Mouse (Mus musculus) forebrain, embryonic 11.5 days (tissue): ENCODE measurements at regions not wholly inside any gene's neighbourhood (a gene's known extent, or its start where the extent isn't known, plus 50 kb on each side); places are given as distances from the start of the nearest gene placed in this dataset.

ENCODE experiments used
- ATAC-seq: fragments of 200-750 bp; cut with Nextera tagmentation; replicated peaks from 2 replicates; pipeline ENCODE4 v1.8.0; 2017; ENCODE audit warnings: moderate TSS enrichment; ENCODE audit not compliant: low FRiP score
- DNase-seq: peaks from one replicate; pipeline ENCODE4 v3.0.0-alpha.2; 2017; ENCODE audit warnings: low spot score
- H3K27ac ChIP-seq: fragments of 300-500 bp; sonication (generic); 2 replicates; pipeline ENCODE4 v1.5.1; 2014; ENCODE audit warnings: low read depth, low read length
- H3K27me3 ChIP-seq: fragments of 300-500 bp; sonication (generic); 2 replicates; pipeline ENCODE4 v1.6.1; 2014; ENCODE audit warnings: mild to moderate bottlenecking, low read length, mixed read lengths; ENCODE audit not compliant: control insufficient read depth, insufficient read depth
- H3K36me3 ChIP-seq: fragments of 300-500 bp; sonication (generic); 2 replicates; pipeline ENCODE4 v1.6.1; 2014; ENCODE audit warnings: mild to moderate bottlenecking, low read length, moderate library complexity, mixed read lengths; ENCODE audit not compliant: control insufficient read depth, insufficient read depth
- H3K4me1 ChIP-seq: fragments of 300-500 bp; sonication (generic); replicated peaks from 2 replicates; pipeline ENCODE4 v1.6.1; 2014; ENCODE audit warnings: low read length, mixed read lengths; ENCODE audit not compliant: control insufficient read depth, insufficient read depth
- H3K4me2 ChIP-seq: fragments of 300-500 bp; sonication (generic); 2 replicates; pipeline ENCODE4 v1.6.1; 2014; ENCODE audit warnings: low read depth, mild to moderate bottlenecking, low read length, moderate library complexity, mixed read lengths; ENCODE audit not compliant: severe bottlenecking
- H3K4me3 ChIP-seq: fragments of 300-500 bp; sonication (generic); 2 replicates; pipeline ENCODE4 v1.5.1; 2014; ENCODE audit warnings: low read depth, low read length
- H3K9ac ChIP-seq: fragments of 300-500 bp; sonication (generic); 2 replicates; pipeline ENCODE4 v1.6.1; 2014; ENCODE audit warnings: low read length
- H3K9me3 ChIP-seq: fragments of 300-500 bp; sonication (generic); 2 replicates; pipeline ENCODE4 v1.6.1; 2016; ENCODE audit warnings: low read length, mixed read lengths; ENCODE audit not compliant: control insufficient read depth
- WGBS: fragments of 180-500 bp; shearing (Covaris S2); extraction: QIAGEN DNeasy Blood & Tissue Kit; methylation state at CpG from one replicate; pipeline ENCODE4 v1.1.7; 2014; 5-methylcytosine and 5-hydroxymethylcytosine counted together

DNA sequence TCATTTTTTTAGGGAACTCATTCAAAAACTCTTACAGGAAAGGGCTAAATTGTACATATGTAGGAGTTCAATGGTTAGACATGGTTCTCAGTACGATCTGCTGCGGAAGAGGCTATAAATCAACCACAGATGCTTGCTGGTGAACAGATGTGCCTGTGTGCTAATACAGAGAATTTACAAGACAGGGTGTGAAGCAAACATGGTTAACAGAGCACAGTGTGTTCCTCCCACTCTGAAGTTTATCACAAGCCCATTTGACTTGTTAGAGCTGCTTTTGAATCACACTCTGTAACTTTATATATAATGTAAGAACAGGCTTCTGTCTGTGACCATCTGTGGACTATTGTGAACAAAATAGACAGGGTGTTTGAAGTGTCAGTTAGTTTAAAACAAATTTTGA is 637.2 kb downstream of the Cbln4 start:
- DNase-seq (no peak), ATAC-seq (no peak)
- no peak overlapping the region for H3K9ac ChIP-seq
- H3K4me2 ChIP-seq, result no peak overlapping the region
- no peaks in the 10 kb centered on the region for H3K27me3 ChIP-seq
- no peaks in the 10 kb centered on the region for H3K9me3 ChIP-seq
- H3K36me3 ChIP-seq, result no peaks in the 10 kb centered on the region
- no peaks in the 10 kb centered on the region for H3K4me1 ChIP-seq
- no peak overlapping the region for H3K4me3 ChIP-seq
- WGBS, result 83% methylated on average over 2 of the region's 2 CpGs
- no peak overlapping the region for H3K27ac ChIP-seq

DNA sequence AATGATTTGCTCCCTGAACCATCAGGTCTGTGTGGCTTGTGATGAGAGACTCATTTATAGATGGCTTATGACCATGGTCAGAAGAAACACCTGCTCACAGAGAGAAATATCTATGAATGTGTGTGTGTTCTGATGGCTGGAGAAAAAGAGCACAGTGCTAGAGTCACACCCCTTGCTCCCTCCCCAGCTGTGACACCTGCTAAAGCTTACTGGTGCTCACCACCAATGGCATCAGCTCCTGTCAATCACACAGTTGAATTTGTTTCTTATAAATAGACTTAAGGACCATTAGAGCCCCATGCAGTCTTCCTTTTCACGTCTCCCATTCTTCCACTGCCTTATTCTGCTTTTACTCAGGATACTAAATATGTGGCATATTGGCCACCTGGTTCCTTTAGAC is 654.3 kb downstream of the Cbln4 start:
- Histone ChIP-seq H3K27me3 (no peaks in the 10 kb centered on the region), H3K4me2 (no peak overlapping the region), H3K9ac (no peak overlapping the region), H3K9me3 (no peaks in the 10 kb centered on the region), H3K27ac (no peak overlapping the region), H3K4me1 (no peaks in the 10 kb centered on the region), H3K4me3 (no peak overlapping the region), H3K36me3 (no peaks in the 10 kb centered on the region)
- 55% methylated on average over 1 of the region's 1 CpGs for WGBS
- ATAC-seq, result no peak
- DNase-seq, result no peak

DNA sequence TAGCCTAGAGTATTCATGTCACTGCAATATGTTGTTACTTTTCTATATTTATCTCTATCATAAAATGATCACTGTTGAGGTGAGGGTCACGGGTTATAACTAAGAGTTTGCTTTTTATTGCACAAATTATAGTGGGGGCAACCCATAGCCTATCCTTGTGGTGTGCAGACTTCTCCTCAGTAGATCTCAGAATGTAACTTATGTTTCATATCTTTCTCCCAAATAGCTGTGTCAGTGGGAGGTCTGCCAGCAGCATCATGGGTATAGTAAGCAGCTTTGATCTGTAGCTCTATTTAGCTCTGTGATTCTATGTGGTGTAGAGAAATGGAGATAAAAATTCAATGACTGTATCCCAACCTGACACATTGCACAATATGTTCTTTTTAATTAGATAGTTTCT is 641.9 kb downstream of the Dok5 start:
- H3K27ac ChIP-seq, result no peak overlapping the region
- no peaks in the 10 kb centered on the region for H3K36me3 ChIP-seq
- DNase-seq, result no peak
- ATAC-seq, result no peak
- H3K27me3 ChIP-seq, result no peaks in the 10 kb centered on the region
- 76% methylated on average over 1 of the region's 1 CpGs for WGBS
- no peak overlapping the region for H3K9ac ChIP-seq
- no peaks in the 10 kb centered on the region for H3K4me1 ChIP-seq
- no peak overlapping the region for H3K4me2 ChIP-seq
- no peaks in the 10 kb centered on the region for H3K9me3 ChIP-seq
- H3K4me3 ChIP-seq, result no peak overlapping the region

DNA sequence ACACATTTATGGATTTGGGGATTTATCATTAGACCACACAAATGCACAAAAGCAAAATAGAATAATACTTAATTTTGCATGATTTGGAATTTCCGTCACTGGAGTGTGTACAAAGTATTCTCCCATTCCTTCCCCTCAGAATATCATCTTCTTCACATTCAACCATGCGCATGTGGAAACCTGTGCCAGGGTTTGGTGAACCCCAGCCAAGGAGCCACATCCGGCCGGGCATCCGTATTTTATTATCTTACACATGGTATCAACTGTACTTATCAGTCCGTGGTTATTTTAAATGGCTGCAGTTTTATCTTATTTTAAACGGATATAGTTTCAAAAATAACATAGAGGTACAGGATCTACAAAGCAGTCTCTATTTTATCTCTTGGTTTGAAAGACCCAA is 641.4 kb downstream of the Dok5 start:
- Histone ChIP-seq H3K9me3 (no peaks in the 10 kb centered on the region), H3K4me1 (no peaks in the 10 kb centered on the region), H3K4me2 (no peak overlapping the region), H3K27me3 (no peaks in the 10 kb centered on the region), H3K9ac (no peak overlapping the region), H3K27ac (no peak overlapping the region), H3K4me3 (no peak overlapping the region), H3K36me3 (no peaks in the 10 kb centered on the region)
- WGBS, result 90% methylated on average over 7 of the region's 7 CpGs
- DNase-seq (no peak), ATAC-seq (no peak)

DNA sequence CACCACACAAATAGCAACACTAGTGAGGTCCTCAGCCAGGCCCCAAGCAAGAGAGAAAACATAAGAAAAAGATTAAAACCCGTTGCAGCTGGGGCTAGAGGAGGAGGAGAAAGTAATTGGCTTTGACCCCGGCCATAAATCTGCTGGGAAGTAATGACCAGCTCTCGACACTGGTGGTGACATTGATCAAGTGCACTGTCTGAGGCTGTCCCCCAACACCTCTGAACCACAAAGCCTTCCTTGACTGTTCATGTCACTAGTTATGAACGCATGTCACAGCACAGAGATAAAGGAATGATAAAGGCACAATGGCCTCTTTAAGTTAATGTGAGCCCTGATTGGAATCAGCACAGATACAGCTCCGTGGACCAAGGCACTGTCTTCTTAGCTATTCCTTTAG is 640.1 kb downstream of the Dok5 start:
- Histone ChIP-seq H3K4me1 (no peaks in the 10 kb centered on the region), H3K27ac (no peak overlapping the region), H3K9ac (no peak overlapping the region), H3K27me3 (no peaks in the 10 kb centered on the region), H3K4me2 (no peak overlapping the region), H3K9me3 (no peaks in the 10 kb centered on the region), H3K36me3 (no peaks in the 10 kb centered on the region), H3K4me3 (no peak overlapping the region)
- DNase-seq, result no peak
- ATAC-seq, result no peak
- WGBS, result 70% methylated on average over 5 of the region's 5 CpGs

DNA sequence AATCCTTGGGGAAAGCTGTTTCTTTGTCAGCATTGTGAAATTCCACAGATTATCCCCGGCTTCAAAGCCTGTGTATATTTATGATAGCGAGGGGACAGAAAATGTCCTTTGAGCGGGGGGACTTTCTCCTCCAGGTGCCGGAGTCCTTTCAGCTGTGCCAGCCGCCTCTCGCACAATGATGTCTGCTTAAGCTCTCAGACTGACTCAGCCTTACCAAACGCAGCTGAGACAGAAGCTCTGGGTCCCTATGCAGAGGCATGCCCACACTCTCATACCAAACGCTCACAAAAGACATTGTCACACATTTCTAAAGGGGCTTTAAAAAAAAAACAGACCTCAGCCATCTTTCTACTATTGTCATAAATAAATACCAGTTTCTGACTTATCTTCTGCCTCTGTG is 633.9 kb downstream of the Dok5 start:
- Histone ChIP-seq H3K27ac (no peak overlapping the region), H3K4me3 (no peak overlapping the region), H3K9ac (no peak overlapping the region), H3K27me3 (no peaks in the 10 kb centered on the region), H3K36me3 (no peaks in the 10 kb centered on the region), H3K9me3 (no peaks in the 10 kb centered on the region; the same call in 1 of the 2 replicates), H3K4me1 (no peaks in the 10 kb centered on the region), H3K4me2 (no peak overlapping the region)
- 73% methylated on average over 8 of the region's 8 CpGs for WGBS
- ATAC-seq (no peak), DNase-seq (no peak)

DNA sequence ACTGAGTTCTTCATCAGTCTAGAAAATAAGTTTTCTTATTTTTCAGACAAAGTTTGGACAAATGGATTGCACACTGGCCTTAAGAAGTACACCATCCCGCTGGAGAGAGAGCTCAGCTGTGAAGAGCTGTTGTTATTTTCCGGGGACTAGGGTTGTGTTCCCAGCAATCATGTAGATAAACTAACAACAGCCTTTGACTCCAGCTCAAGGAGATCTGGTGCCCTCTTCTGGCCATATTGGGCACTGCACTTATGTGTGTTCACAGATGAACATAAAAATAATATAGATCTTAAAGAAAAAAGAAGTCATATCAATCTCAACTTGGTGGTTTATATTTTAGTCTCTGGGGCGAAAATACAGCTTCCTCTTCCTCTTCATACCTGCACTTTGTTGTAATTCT is 633.0 kb downstream of the Dok5 start:
- H3K9me3 ChIP-seq, result no peaks in the 10 kb centered on the region; the same call in 1 of the 2 replicates
- ATAC-seq (no peak), DNase-seq (no peak)
- H3K4me3 ChIP-seq, result no peak overlapping the region
- H3K4me2 ChIP-seq, result no peak overlapping the region
- no peaks in the 10 kb centered on the region for H3K4me1 ChIP-seq
- WGBS, result 84% methylated on average over 3 of the region's 3 CpGs
- no peaks in the 10 kb centered on the region for H3K36me3 ChIP-seq
- no peak overlapping the region for H3K9ac ChIP-seq
- no peaks in the 10 kb centered on the region for H3K27me3 ChIP-seq
- no peak overlapping the region for H3K27ac ChIP-seq

DNA sequence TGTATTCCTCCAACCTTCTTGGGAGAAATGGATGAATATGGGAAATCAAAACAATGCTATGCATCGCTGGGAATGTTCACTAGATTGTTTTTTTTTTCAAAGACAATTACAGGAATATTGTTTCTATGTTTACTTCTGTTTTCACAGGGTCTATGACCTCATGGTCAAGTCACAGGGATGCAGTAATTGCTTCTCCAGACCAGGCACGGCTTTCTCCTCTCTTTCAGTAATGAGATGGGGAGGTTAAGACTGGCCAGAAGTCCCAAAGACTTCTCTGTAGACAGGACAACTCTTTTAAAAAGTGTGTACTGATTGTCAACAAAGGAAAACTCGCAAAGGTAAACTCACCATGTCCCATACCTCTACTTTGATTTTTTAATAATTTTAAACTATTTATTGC is 631.8 kb downstream of the Dok5 start:
- Histone ChIP-seq H3K9me3 (no peaks in the 10 kb centered on the region; the same call in 1 of the 2 replicates), H3K4me2 (no peak overlapping the region), H3K36me3 (no peaks in the 10 kb centered on the region), H3K4me3 (no peak overlapping the region), H3K4me1 (no peaks in the 10 kb centered on the region), H3K27me3 (no peaks in the 10 kb centered on the region), H3K9ac (no peak overlapping the region), H3K27ac (no peak overlapping the region)
- ATAC-seq (no peak), DNase-seq (no peak)
- WGBS, result 84% methylated on average over 3 of the region's 3 CpGs

DNA sequence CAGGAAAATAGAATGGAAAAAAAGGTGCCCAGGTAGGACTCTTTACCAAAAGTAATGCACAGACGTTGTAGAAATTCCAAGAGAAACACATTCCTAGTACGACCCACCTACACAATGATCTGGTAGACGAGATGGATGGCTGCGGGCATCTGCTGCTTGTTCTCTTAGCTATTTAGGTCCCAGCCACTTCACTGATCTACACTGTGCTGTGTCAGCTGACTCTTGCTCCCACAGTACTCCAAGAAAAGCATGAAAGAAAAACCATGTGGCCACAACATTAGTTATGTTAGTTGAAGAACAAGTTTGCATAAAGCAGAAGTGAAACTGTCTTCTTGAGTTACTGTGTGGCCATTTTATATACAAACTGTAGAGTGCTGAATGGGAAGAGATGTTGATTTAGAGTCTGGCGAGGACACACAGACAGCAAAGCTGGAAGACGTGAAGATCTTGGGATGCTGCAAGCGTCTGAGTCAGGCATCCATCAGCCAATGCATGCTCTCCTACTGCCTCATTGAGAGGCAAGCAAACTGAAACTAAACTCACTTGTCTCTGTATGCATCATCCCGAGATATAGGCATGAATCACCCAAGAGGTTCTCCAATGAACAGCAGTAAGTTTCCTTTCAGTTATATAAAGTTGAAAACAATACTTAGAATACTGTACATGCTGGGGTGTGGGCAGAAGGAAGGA is 626.6 kb downstream of the Dok5 start:
- Histone ChIP-seq H3K4me3 (no peak overlapping the region), H3K27ac (no peak overlapping the region), H3K4me1 (no peaks in the 10 kb centered on the region), H3K27me3 (no peaks in the 10 kb centered on the region), H3K4me2 (no peak overlapping the region), H3K9me3 (peaks cover 4% of the 10 kb centered on the region; the same call in 1 of the 2 replicates), H3K9ac (no peak overlapping the region), H3K36me3 (no peaks in the 10 kb centered on the region)
- ATAC-seq (no peak), DNase-seq (no peak)
- WGBS, result 85% methylated on average over 8 of the region's 8 CpGs
